Mouse (Mus musculus): ENCODE results near the gene Gpd2.

Gpd2 gene

DNA sequence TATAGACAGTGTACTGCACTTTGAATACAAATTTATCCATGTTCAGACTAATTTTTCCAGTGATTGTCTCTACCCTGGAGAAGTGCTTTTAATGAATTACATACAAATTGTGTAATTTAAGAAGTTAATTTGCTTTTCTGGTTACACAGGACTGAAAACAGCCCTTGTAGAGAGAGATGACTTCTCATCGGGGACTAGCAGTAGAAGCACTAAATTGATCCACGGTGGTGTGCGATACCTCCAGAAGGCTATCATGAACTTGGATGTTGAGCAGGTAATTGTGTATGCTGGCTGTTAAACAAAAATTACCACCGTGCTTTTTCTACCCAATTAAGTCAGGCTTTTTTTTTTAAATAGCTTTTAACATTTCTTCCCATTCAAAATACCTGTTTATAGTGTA is 66.8 kb downstream of the Gpd2 start:
- no peak for DNase-seq (ENCODE audit: low spot score)

DNA sequence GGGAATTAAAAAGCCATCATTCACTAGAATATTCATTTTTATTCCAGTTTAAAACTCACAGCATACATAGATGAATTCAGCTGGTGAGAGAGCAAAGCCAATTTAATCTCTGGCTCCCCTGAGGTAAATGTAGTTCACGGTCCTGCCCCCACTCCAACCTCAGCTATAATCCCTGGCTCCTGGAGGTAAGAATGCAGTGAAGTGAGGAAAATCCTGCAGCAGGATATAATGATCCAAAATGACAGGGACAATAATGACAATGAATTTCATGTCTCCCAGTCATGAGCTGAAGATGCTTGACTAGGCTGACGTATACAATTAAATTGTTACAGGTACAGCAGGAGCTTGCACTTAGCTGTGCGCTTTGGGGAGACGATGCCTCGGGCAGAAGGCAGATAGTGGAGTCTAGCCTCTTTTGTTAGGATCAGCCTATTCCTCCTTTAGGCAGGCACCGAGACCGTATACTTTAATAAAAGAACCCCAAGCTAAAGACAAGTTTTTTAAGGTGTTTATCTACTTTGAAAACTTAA is 74.9 kb downstream of the Gpd2 start:
- no peak for DNase-seq (ENCODE audit: low spot score)

DNA sequence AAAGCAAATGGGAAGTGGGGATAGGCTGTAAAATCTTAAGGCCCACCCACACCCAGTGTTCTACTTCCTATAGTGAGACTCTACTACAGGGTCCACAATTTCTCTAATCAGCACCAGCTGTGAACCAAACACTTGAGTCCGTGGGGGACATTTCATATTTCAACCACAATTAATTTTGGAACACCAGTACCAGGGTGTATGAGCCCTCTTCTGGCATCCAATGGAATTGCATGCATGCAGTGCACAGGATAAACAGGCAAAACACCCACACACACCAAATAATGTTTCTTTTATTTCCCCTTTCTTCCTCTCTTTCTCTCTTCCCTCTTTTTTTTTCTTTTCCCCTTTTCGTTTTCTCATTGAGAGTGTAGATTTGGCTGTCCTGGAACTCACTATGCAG is 78.6 kb downstream of the Gpd2 start:
- no peak for DNase-seq (ENCODE audit: low spot score)

DNA sequence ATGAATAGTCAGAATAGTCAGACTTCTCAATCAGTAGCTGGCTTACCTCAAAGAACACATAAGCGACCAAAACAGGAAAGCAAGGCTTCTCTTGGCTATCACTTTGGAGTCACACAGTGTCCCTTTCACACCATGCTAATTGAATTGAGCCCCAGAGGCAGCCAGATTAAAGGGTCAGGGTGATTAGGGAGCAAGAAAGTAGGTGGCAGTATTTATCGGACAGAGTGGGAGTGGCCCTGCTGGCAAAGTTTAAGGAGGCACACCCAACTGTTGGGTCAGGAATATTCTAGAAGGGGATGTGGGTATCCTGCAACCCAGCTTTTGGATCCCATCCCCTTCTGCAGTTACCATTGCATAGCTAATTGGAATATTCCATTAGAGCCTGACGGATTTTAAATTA is 80.9 kb downstream of the Gpd2 start:
- DNase-seq (ENCODE audit: low spot score), result no peak

GRCm38 (mm10) chr2:57326091-57326490 is 88.7 kb downstream of the Gpd2 start:
- no peak for DNase-seq (ENCODE audit: low spot score)

DNA sequence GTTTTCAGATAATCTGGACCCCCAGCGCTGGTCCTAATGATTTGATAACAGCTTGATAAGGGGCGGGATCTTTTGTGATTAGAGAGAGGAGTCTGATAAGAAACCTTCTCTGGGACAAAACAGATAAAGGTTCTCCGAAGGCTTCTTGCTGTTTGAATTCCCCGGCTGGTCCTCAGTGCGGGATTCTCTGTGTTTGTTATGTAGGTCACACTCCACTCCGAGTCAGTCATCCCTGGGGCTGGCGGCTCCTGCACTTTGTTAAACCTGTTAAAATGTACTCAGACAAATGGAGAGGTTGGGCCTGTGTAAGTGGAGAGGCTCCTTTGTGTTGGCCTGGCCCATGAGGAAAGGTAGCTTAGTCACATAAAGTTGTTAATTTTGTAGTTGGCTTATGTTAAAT is 91.9 kb downstream of the Gpd2 start:
- DNase-seq (ENCODE audit: low spot score), result no peak

DNA sequence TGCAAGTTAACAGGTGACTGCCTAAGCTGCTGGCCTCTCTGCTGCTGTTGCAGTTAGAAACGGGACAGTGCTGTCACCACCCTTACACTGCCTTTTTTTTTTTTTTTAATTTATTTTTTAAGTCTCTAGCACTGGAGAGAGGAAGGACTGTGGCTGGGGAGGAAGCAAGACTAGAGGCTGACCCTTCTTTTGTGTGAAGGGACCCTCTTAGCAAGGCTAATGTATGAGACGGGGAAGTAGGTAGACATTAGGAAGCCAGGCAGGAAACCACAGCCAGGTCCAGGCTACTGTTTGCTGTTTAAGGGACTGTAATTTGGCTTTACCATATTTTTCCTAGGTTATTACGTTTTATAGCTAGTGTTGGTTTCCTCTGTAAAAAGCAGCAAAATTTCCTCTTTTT is 93.4 kb downstream of the Gpd2 start:
- no peak for DNase-seq (ENCODE audit: low spot score)

DNA sequence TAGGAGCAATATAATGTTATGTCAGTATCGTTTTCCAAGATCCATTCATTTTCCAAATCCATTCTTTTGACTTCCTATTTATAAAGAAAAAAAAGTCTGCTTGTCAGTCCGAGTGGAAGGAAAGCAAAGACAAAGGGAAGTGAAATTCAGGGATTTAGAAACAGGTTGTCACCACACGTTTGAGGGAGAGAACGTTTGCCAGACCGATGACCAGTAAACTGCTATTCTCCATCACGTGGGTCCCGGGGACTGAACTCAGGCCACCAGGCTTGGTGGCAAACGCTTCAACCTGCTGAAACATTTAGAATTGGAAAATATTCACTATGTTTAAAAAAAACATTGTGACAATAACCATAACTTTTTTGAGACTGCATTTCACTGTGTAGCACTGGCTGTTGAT is 93.8 kb downstream of the Gpd2 start:
- no peak for DNase-seq (ENCODE audit: low spot score)

DNA sequence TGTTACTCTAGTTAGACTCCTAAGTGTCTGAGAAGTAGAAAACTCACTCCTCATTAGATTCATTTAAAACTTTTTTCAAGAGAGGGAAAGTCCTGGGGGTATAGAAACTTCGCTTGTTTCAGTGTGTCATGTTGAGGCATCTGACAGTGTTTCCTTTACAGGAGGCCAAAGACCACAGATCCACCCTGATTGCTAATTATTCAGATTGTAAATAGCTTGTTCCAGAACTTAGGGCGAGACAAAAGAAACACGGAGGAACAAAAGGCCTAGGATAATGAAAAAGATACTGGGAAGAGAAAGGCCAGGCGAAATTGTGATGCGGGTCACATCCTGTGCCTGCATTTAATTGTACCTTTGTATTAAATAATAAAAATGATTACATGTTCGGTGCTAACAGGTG is 96.0 kb downstream of the Gpd2 start:
- no peak for DNase-seq (ENCODE audit: low spot score)

GRCm38 (mm10) chr2:57335397-57335796 is 98.0 kb downstream of the Gpd2 start:
- no peak for DNase-seq (ENCODE audit: low spot score)

- no peak for DNase-seq (ENCODE audit: low spot score)
These were observed 101.3 kb downstream of the Gpd2 start for GRCm38 (mm10) chr2:57338779-57339178.

DNA sequence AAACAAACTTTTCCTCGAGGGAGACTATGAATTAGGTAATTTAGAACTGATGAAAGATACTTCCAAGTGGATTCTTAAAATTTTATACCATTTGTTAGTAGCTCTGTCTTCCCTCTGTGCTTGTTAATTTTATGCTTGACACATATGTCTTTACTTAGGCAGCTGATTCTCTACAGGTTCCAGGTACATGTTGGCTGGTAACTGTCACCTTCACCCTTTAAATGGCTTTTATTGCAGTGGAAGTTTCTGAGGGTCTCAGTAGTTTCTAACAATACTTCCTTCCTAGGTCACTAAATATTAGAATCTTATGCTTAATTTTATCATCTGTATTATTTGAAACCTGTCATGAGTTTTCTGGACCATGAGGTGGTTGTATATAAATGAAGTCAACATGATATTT is 105.5 kb downstream of the Gpd2 start:
- DNase-seq (ENCODE audit: low spot score), result no peak

- DNase-seq (ENCODE audit: low spot score), result no peak
These were observed 113.2 kb downstream of the Gpd2 start for GRCm38 (mm10) chr2:57350615-57351014.

GRCm38 (mm10) chr2:57353722-57354432 is 116.4 kb downstream of the Gpd2 start:
- no peak for DNase-seq (ENCODE audit: low spot score)

- no peak for DNase-seq (ENCODE audit: low spot score)
These were observed 117.4 kb downstream of the Gpd2 start for GRCm38 (mm10) chr2:57354848-57355247.

DNA sequence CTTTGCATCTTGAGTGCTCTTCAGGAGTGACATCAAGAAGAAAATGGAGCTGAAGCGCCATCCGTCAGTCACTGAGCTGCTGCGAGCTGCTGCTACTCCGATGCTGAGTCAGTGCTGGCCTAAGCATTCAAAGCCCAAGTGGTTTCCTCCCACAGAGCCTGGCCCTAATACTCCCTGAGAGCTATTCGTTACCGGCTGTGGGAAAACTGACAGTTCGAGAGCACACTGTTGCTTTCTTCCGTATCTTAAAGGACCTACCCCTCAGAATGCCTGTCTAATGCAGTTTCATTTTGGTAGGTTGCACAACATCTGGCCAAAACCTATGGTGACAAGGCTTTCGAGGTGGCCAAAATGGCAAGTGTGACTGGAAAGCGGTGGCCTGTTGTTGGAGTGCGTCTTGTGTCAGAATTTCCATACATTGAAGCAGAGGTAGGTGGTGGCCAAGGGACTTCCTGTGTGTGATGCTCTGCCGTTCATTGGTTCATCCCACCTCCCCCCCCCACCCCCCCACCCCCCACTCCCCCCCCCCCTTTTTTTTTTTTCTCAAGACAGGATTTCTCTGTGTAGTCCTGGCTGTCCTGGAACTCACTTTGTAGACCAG is 118.9 kb downstream of the Gpd2 start:
- no peak for DNase-seq (ENCODE audit: low spot score)

DNA sequence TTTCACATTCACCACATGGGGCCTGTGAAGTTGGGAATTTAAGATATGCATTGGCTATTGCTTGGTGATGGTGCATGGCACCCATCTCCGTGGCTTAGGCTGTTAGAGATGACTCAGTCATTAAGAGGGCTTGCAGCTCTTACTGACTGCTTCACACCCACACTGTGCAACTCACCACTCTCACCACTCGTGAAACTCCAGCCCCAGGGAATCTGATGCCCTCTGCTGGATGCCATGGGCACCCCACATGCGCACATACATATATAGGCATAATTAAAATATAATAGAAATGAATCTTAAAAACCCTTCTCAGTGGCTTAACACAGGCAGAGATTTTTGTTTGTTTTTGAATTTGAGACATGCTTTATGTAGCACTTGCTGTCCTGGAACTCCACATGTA is 125.1 kb downstream of the Gpd2 start:
- no peak for DNase-seq (ENCODE audit: low spot score)

DNA sequence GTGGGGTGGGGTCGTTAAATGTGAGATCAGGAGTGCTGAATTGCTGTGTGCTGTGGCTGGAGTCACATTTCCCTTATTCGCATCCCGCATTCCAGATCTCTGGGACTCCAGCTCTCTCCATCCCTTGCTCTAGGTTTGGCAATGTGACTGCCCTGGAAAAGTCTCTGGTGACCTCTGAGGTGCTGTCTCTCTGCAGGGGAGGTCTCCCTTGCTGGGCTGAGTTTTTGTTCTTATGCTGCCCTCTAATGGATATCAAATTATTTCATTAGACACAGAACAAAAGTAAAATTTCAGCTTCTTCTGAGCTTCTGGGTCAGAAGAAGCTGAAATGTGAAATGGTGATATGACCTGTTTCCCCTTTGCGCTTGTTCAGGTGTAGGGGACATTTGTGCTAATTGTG is 137.2 kb downstream of the Gpd2 start:
- no peak for DNase-seq (ENCODE audit: low spot score)

DNA sequence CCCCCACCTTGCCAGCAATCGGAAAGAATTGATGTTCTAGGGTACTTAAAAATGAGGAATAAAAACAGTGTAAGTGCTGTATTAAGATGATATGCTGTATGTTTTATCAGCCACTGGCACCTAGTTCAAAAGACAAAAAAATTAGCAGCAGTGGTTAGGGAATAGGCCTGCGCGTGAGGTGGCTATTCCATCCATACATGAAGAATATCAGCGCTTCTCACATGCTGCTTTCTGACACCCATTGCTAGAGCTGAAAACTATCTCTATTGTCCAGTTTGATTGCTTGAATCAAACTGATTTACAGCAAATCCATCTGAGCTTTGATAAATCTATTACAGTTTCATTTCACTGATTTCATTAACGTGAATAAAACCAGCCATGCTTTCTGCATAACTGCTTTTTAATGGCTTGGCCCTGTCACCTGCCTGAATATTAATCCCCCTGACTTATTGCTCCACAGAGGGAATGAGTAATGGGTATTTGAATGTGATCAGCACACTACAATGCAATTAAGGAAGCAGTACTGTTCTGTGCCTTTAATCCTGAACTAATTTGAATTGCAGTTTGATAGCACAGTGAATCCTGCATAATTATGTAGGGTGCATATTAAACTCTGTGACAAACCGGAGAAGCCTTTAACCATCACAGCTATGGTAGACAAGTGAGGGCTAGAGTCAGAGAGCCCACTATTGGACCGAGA is 137.9 kb downstream of the Gpd2 start:
- no peak for DNase-seq (ENCODE audit: low spot score)

- no peak for DNase-seq (ENCODE audit: low spot score)
These were observed 140.9 kb downstream of the Gpd2 start for GRCm38 (mm10) chr2:57378147-57378889.

GRCm38 (mm10) chr2:57384625-57385024 is 147.2 kb downstream of the Gpd2 start:
- DNase-seq (ENCODE audit: low spot score), result no peak

GRCm38 (mm10) chr2:57387816-57388215 is 150.4 kb downstream of the Gpd2 start:
- DNase-seq (ENCODE audit: low spot score), result no peak

GRCm38 (mm10) chr2:57395071-57395470 is 157.6 kb downstream of the Gpd2 start:
- DNase-seq (ENCODE audit: low spot score), result no peak
